Comparison of ENCODE assay signal across 29 mouse cellular contexts in the genomic region with DNA sequence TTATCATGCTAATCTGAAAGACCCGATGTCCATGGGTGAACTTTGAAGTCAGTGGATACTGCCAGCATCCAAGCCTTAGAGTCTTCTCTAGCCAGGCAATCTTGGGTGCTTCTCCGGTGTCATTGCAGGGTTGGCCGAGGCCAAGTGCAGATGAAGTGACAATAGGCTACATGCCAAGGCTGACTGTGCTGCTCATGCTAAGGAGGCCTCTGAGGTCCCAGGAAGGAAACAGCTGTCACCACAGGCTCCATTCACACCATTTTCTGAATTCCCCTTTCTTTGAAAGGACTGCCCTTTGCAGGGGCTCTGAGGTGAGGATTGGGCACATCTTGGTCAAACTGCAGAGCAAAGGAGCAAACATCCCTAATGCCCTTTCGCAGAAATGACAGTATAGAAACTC. TPM values are rescaled to one million over a fixed set of nuclear protein-coding genes. Genes with fewer than 3 reads are reported as not detected.
DNase-seq lines count a peak whose midpoint lies in the region; ATAC-seq and TF ChIP-seq lines count a peak whose summit lies in the region.
"Had no signal": no experiment of that assay in that cellular context is flagged by ENCODE, and none has a peak within 500 bp of the region (broad histone marks: within the 10 kb centered on the region; RNA-seq: fewer than 3 reads in every experiment).

No protein-coding gene starts in this region.

- H3K36me3 ChIP-seq in forebrain, embryonic 11.5 days (ENCODE audit: control insufficient read depth, insufficient read depth, low read length), result no peaks in the 10 kb centered on the region
- H3K36me3 ChIP-seq in forebrain, embryonic 15.5 days, result no peaks in the 10 kb centered on the region
- H3K36me3 ChIP-seq in kidney, adult 2 months (ENCODE audit: control insufficient read depth, insufficient read depth, low read length), result no peaks in the 10 kb centered on the region
- H3K36me3 ChIP-seq: embryonic facial prominence, embryonic 12.5 days; forebrain, embryonic 12.5 days; heart, embryonic 15.5 days; hindbrain, embryonic 10.5 days; intestine, embryonic 15.5 days had no signal

- peak; percentile 50 for DNase-seq in forebrain, embryonic 11.5 days (ENCODE audit: low spot score)
- DNase-seq in heart, adult 11 months, result peak; percentile 73
- no peak for DNase-seq in heart, postnatal 36 days
- peak; percentile 54 for DNase-seq in lung, postnatal 10 days
- DNase-seq in lung, postnatal 25 days (ENCODE audit: low spot score), result no peak
- DNase-seq in kidney, adult 2 months, result no peak
- DNase-seq: adrenal gland, postnatal 14 days; B cell, adult 2 months; cerebellum, adult 11-12 months; cerebellum, adult 9-10 months; cerebellum, postnatal 25 days; forebrain, postnatal 0 days; heart, adult 2 months; heart, postnatal 14 days had no signal

- no peak overlapping the region for H3K9ac ChIP-seq in forebrain, embryonic 11.5 days (ENCODE audit: low read length)
- H3K9ac ChIP-seq in forebrain, embryonic 15.5 days (replicated peaks), result no peak overlapping the region
- H3K9ac ChIP-seq: embryonic facial prominence, embryonic 12.5 days; forebrain, embryonic 12.5 days; forebrain, postnatal 0 days; heart, embryonic 15.5 days; hindbrain, embryonic 14.5 days; intestine, embryonic 15.5 days had no signal

- H3K27me3 ChIP-seq in forebrain, embryonic 11.5 days (ENCODE audit: control insufficient read depth, insufficient read depth, low read length), result peaks cover 60% of the 10 kb centered on the region
- H3K27me3 ChIP-seq in forebrain, embryonic 15.5 days, result peaks cover 68% of the 10 kb centered on the region
- H3K27me3 ChIP-seq in kidney, adult 2 months (replicated peaks; ENCODE audit: control insufficient read depth, insufficient read depth, low read length), result 0 out of 2 replicates have a peak, but pooled peaks cover 2% of the 10 kb centered on the region

- no peak overlapping the region for H3K4me2 ChIP-seq in forebrain, embryonic 11.5 days (ENCODE audit: low read depth, low read length, severe bottlenecking)
- no peak overlapping the region for H3K4me2 ChIP-seq in forebrain, embryonic 15.5 days (replicated peaks)
- H3K4me2 ChIP-seq: embryonic facial prominence, embryonic 12.5 days; forebrain, embryonic 12.5 days; heart, embryonic 11.5 days; heart, embryonic 15.5 days; hindbrain, embryonic 14.5 days; intestine, embryonic 15.5 days had no signal

- no peak for ATAC-seq in forebrain, embryonic 11.5 days (replicated peaks; ENCODE audit: low FRiP score)
- ATAC-seq in forebrain, embryonic 15.5 days (replicated peaks), result no peak
- ATAC-seq: activated CD4-positive, CD25-positive, alpha-beta regulatory T cell, adult 4 months; CD4-positive, CD25-positive, alpha-beta regulatory T cell, adult 4 months; forebrain, postnatal 0 days; intestine, embryonic 15.5 days; Patski had no signal

- no peak overlapping the region for H3K27ac ChIP-seq in forebrain, embryonic 11.5 days (ENCODE audit: low read depth, low read length)
- H3K27ac ChIP-seq in forebrain, embryonic 15.5 days (replicated peaks), result no peak overlapping the region
- H3K27ac ChIP-seq in kidney, adult 2 months (ENCODE audit: insufficient read depth, low read depth, low read length), result no peak overlapping the region
- H3K27ac ChIP-seq: embryonic facial prominence, embryonic 12.5 days; forebrain, embryonic 12.5 days; heart, adult 2 months; heart, embryonic 15.5 days; hindbrain, embryonic 10.5 days; hindbrain, embryonic 14.5 days; intestine, embryonic 15.5 days had no signal

- TF ChIP-seq CTCF in kidney, adult 2 months (conservative IDR thresholded peaks at IDR 0.05; ENCODE audit: insufficient read depth, insufficient read length, low read depth, low read length), result no peak

- no peak overlapping the region for H3K4me3 ChIP-seq in forebrain, embryonic 11.5 days (ENCODE audit: low read depth, low read length)
- no peak overlapping the region for H3K4me3 ChIP-seq in forebrain, embryonic 15.5 days
- H3K4me3 ChIP-seq in kidney, adult 2 months (ENCODE audit: insufficient read depth, low read depth, low read length), result no peak overlapping the region
- H3K4me3 ChIP-seq: embryonic facial prominence, embryonic 12.5 days; forebrain, embryonic 12.5 days; heart, adult 2 months; heart, embryonic 15.5 days; hindbrain, embryonic 10.5 days; intestine, embryonic 15.5 days had no signal

- no peak for TF ChIP-seq POLR2A in kidney, adult 2 months (IDR thresholded peaks at IDR 0.05; ENCODE audit: low read depth, low read length)

- 0 out of 2 replicates have a peak, but pooled peaks cover 2% of the 10 kb centered on the region for H3K4me1 ChIP-seq in forebrain, embryonic 11.5 days (replicated peaks; ENCODE audit: control insufficient read depth, insufficient read depth, low read length)
- H3K4me1 ChIP-seq in forebrain, embryonic 15.5 days, result no peaks in the 10 kb centered on the region
- no peaks in the 10 kb centered on the region for H3K4me1 ChIP-seq in kidney, adult 2 months (ENCODE audit: control insufficient read depth, insufficient read depth, low read length)
- H3K4me1 ChIP-seq: intestine, embryonic 15.5 days had no signal

- H3K9me3 ChIP-seq in forebrain, embryonic 11.5 days (ENCODE audit: control insufficient read depth, low read length), result no peaks in the 10 kb centered on the region
- no peaks in the 10 kb centered on the region for H3K9me3 ChIP-seq in forebrain, embryonic 15.5 days
- H3K9me3 ChIP-seq: embryonic facial prominence, embryonic 12.5 days; forebrain, embryonic 12.5 days; heart, embryonic 15.5 days; hindbrain, embryonic 10.5 days; intestine, embryonic 15.5 days had no signal

- intact Hi-C loops in heart, postnatal 36 days (cut with DNase I), result no loop called here

- 88% methylated on average over 4 of the region's 4 CpGs for WGBS in forebrain, embryonic 11.5 days
- WGBS in forebrain, embryonic 15.5 days, result 75% methylated on average over 4 of the region's 4 CpGs
- WGBS in kidney, adult 2 months, result 59% methylated on average over 4 of the region's 4 CpGs

RNA-seq across cellular contexts. Expression of a gene that starts 9.5 kb away (rescaled TPM):
- 60.2 and 63.5 TPM in 2 replicates for polyA plus RNA-seq in forebrain, embryonic 11.5 days (2014; fragmentation: Nextera tagmentation; extraction: Ambion mirVana)
- 3.0 and 4.6 TPM in 2 replicates for polyA plus RNA-seq in forebrain, embryonic 15.5 days (2015; fragmentation: Nextera tagmentation; extraction: Ambion mirVana)
- not detected for total RNA-seq in heart, postnatal 36 days (2021)
- polyA plus RNA-seq in kidney, adult 2 months (2012; rRNA removed), result 0.11 and 0.14 TPM in 2 replicates
- total RNA-seq: gastrocnemius, adult 8-10 months; heart, adult 2 months; heart, postnatal 14 days; MEL had no signal
- polyA plus RNA-seq: activated CD4-positive, CD25-positive, alpha-beta regulatory T cell, adult 4 months; CD4-positive, CD25-positive, alpha-beta regulatory T cell, adult 4 months; heart, adult 2 months; heart, embryonic 11.5 days; heart, embryonic 15.5 days; hindbrain, embryonic 14.5 days; intestine, embryonic 15.5 days had no signal

RNA-seq across cellular contexts. Expression of a gene that starts 42.9 kb away (rescaled TPM):
- polyA plus RNA-seq in forebrain, embryonic 11.5 days (2014; fragmentation: Nextera tagmentation; extraction: Ambion mirVana), result 0.81 and 0.84 TPM in 2 replicates
- polyA plus RNA-seq in forebrain, embryonic 15.5 days (2015; fragmentation: Nextera tagmentation; extraction: Ambion mirVana), result 0.08 and 0.09 TPM in 2 replicates
- total RNA-seq in heart, postnatal 36 days (2021), result 1 to 10 TPM; 7.6 to 8.5 TPM
- polyA plus RNA-seq in kidney, adult 2 months (2012; rRNA removed), result 5.3 and 6.8 TPM in 2 replicates

RNA-seq across cellular contexts. Expression of a gene that starts 49.9 kb away (rescaled TPM):
- not detected in 2 replicates for polyA plus RNA-seq in forebrain, embryonic 11.5 days (2014; fragmentation: Nextera tagmentation; extraction: Ambion mirVana)
- polyA plus RNA-seq in forebrain, embryonic 15.5 days (2015; fragmentation: Nextera tagmentation; extraction: Ambion mirVana), result not detected in 2 replicates
- total RNA-seq in heart, postnatal 36 days (2021), result not detected
- polyA plus RNA-seq in kidney, adult 2 months (2012; rRNA removed), result not detected in 2 replicates
- total RNA-seq: adrenal gland, adult 18-20 months; adrenal gland, postnatal 14 days; forebrain, postnatal 0 days; gastrocnemius, adult 8-10 months; heart, adult 2 months; heart, postnatal 14 days; MEL had no signal
- polyA plus RNA-seq: CD4-positive, CD25-positive, alpha-beta regulatory T cell, adult 4 months; cortical plate, adult 2 months; embryonic facial prominence, embryonic 12.5 days; forebrain, embryonic 12.5 days; forebrain, postnatal 0 days; heart, adult 2 months; heart, embryonic 11.5 days; heart, embryonic 15.5 days; hindbrain, embryonic 10.5 days; hindbrain, embryonic 14.5 days; intestine, embryonic 15.5 days; Patski had no signal

RNA-seq across cellular contexts. Expression of a gene that starts 52.5 kb away (rescaled TPM):
- polyA plus RNA-seq in forebrain, embryonic 11.5 days (2014; fragmentation: Nextera tagmentation; extraction: Ambion mirVana), result 424 and 454 TPM in 2 replicates
- polyA plus RNA-seq in forebrain, embryonic 15.5 days (2015; fragmentation: Nextera tagmentation; extraction: Ambion mirVana), result 428 and 451 TPM in 2 replicates
- total RNA-seq in heart, postnatal 36 days (2021), result 1,000 to 10,000 TPM; 2,008 to 2,098 TPM
- 1,573 and 1,885 TPM in 2 replicates for polyA plus RNA-seq in kidney, adult 2 months (2012; rRNA removed)

RNA-seq across cellular contexts. Expression of a gene that starts 59.9 kb away (rescaled TPM):
- polyA plus RNA-seq in forebrain, embryonic 11.5 days (2014; fragmentation: Nextera tagmentation; extraction: Ambion mirVana), result 33.0 and 33.3 TPM in 2 replicates
- polyA plus RNA-seq in forebrain, embryonic 15.5 days (2015; fragmentation: Nextera tagmentation; extraction: Ambion mirVana), result 30.6 and 31.1 TPM in 2 replicates
- total RNA-seq in heart, postnatal 36 days (2021), result 10 to 100 TPM; 54.3 to 59.0 TPM
- polyA plus RNA-seq in kidney, adult 2 months (2012; rRNA removed), result 16.4 and 17.0 TPM in 2 replicates

Comparison
In these comparisons a context has a peak if more than half of its experiments do, and no peak if none do; other contexts are left out.
1. DNase-seq: peak in forebrain, embryonic 11.5 days (single experiment), heart, adult 11 months (single experiment) and lung, postnatal 10 days (single experiment); none in heart, postnatal 36 days (0 of 2), lung, postnatal 25 days (single experiment) and kidney, adult 2 months (single experiment).
2. RNA of a gene that starts 9.5 kb away (polyA plus RNA-seq): 60.2 to 63.5 TPM in forebrain, embryonic 11.5 days; 3.0 to 4.6 TPM in forebrain, embryonic 15.5 days and 0.11 to 0.14 TPM in kidney, adult 2 months; every median in the first group is over 10 times any median in the second.